Comparison of ENCODE assay signal across 19 mouse cellular contexts in the genomic region with DNA sequence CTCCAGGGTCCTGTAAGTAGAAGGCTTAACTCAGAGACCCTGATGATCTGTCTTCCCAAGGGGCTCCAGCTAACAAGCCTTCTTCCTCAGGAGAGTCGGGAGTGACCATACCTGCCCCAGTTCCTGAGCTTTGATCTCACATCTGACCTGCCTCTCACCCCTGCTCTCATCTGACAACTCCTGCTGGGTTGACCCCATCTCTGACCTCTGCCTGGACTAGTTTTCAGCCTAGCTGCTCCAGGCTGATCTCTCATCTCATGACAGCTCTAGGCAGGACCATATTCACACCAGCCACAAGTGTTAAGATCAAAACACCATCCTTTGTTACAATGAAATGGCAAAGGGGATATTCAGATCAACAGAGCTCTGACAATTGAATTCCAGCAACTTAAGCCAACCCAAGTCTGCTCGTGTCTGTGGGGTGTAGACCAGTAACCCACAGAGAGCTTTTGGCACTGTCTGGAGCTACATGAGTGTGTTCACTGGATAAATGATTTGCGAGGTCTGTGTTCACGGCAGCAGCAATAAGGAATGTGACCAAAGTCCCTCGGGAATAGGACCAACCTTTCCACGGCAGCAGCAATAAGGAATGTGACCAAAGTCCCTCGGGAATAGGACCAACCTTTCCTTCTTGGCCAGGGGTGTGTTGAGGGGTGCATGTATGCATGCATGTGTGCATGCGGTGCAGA. TPM values are rescaled to one million over a fixed set of nuclear protein-coding genes. Genes with fewer than 3 reads are reported as not detected.
DNase-seq lines count a peak whose midpoint lies in the region; ATAC-seq and TF ChIP-seq lines count a peak whose summit lies in the region.
"Had no signal": no experiment of that assay in that cellular context is flagged by ENCODE, and none has a peak within 500 bp of the region (broad histone marks: within the 10 kb centered on the region; RNA-seq: fewer than 3 reads in every experiment).

No protein-coding gene starts in this region.

- no peak for TF ChIP-seq POLR2A in kidney, adult 2 months (IDR thresholded peaks at IDR 0.05; ENCODE audit: low read depth, low read length)

- no peak for ATAC-seq in stomach, postnatal 0 days (ENCODE audit: low FRiP score, low TSS enrichment)
- ATAC-seq: forebrain, embryonic 16.5 days; hindbrain, embryonic 16.5 days had no signal

- H3K9ac ChIP-seq in stomach, postnatal 0 days (ENCODE audit: low read length): no peak overlapping the region
- H3K9ac ChIP-seq: heart, embryonic 13.5 days; stomach, embryonic 15.5 days had no signal

- no peak overlapping the region for H3K4me3 ChIP-seq in C2C12 (ENCODE audit: insufficient read depth, poor library complexity, severe bottlenecking)
- H3K4me3 ChIP-seq in kidney, adult 2 months (ENCODE audit: insufficient read depth, low read depth, low read length): no peak overlapping the region
- no peak overlapping the region for H3K4me3 ChIP-seq in stomach, postnatal 0 days (ENCODE audit: low read depth, low read length)
- H3K4me3 ChIP-seq: erythroblast, embryonic 14.5 days; heart, embryonic 13.5 days; layer of hippocampus, adult 2 months; limb, embryonic 10.5 days; stomach, embryonic 15.5 days had no signal

- no peak overlapping the region for H3K4me2 ChIP-seq in stomach, postnatal 0 days (replicated peaks; ENCODE audit: low read depth)
- H3K4me2 ChIP-seq: heart, embryonic 13.5 days; midbrain, embryonic 11.5 days; stomach, embryonic 15.5 days had no signal

- 30% methylated on average over 8 of the region's 8 CpGs for WGBS in kidney, adult 2 months
- 52% methylated on average over 8 of the region's 8 CpGs for WGBS in stomach, postnatal 0 days

- no peaks in the 10 kb centered on the region for H3K9me3 ChIP-seq in stomach, postnatal 0 days (ENCODE audit: control insufficient read depth, low read length)
- H3K9me3 ChIP-seq: heart, embryonic 13.5 days; limb, embryonic 10.5 days; stomach, embryonic 15.5 days had no signal

- no peaks in the 10 kb centered on the region for H3K79me2 ChIP-seq in C2C12 (ENCODE audit: control insufficient read depth, insufficient read depth)

- no peaks in the 10 kb centered on the region for H3K36me3 ChIP-seq in C2C12 (ENCODE audit: control insufficient read depth, insufficient read depth)
- no peaks in the 10 kb centered on the region for H3K36me3 ChIP-seq in kidney, adult 2 months (ENCODE audit: control insufficient read depth, insufficient read depth, low read length)
- no peaks in the 10 kb centered on the region for H3K36me3 ChIP-seq in stomach, postnatal 0 days (ENCODE audit: control insufficient read depth, insufficient read depth, low read length)
- H3K36me3 ChIP-seq: heart, embryonic 13.5 days; limb, embryonic 10.5 days; stomach, embryonic 15.5 days had no signal

- TF ChIP-seq EP300 in stomach, postnatal 0 days (optimal IDR thresholded peaks at IDR 0.05): no peak

- no peak for TF ChIP-seq CTCF in C2C12 (IDR thresholded peaks at IDR 0.05; ENCODE audit: control insufficient read depth, insufficient read depth, insufficient read length)
- no peak for TF ChIP-seq CTCF in kidney, adult 2 months (conservative IDR thresholded peaks at IDR 0.05; ENCODE audit: insufficient read depth, insufficient read length, low read depth, low read length)
- TF ChIP-seq CTCF in stomach, postnatal 0 days (IDR thresholded peaks at IDR 0.05; ENCODE audit: low read depth): no peak

- H3K27me3 ChIP-seq in C2C12 (ENCODE audit: control insufficient read depth, insufficient read depth, insufficient read length): no peaks in the 10 kb centered on the region
- no peaks in the 10 kb centered on the region for H3K27me3 ChIP-seq in kidney, adult 2 months (replicated peaks; ENCODE audit: control insufficient read depth, insufficient read depth, low read length)
- H3K27me3 ChIP-seq in stomach, postnatal 0 days (ENCODE audit: control insufficient read depth, insufficient read depth, low read length): no peaks in the 10 kb centered on the region
- H3K27me3 ChIP-seq: stomach, embryonic 15.5 days had no signal

- H3K4me1 ChIP-seq in kidney, adult 2 months (ENCODE audit: control insufficient read depth, insufficient read depth, low read length): peaks cover 25% of the 10 kb centered on the region
- H3K4me1 ChIP-seq in stomach, postnatal 0 days (replicated peaks; ENCODE audit: control insufficient read depth, insufficient read depth): no peaks in the 10 kb centered on the region

- peak overlapping the region; percentile 83 for H3K27ac ChIP-seq in kidney, adult 2 months (ENCODE audit: insufficient read depth, low read depth, low read length)
- H3K27ac ChIP-seq in stomach, postnatal 0 days (replicated peaks): no peak overlapping the region
- H3K27ac ChIP-seq: heart, embryonic 13.5 days; layer of hippocampus, adult 2 months; stomach, embryonic 15.5 days had no signal

- DNase-seq in cerebellum, adult 9-11 months: peak; percentile 21
- DNase-seq in cerebellum, postnatal 4 days (ENCODE audit: low spot score in 2 of 2): no peak
- peak; percentile 92 for DNase-seq in kidney, adult 2 months
- peak; percentile 65 to 85 for DNase-seq in kidney, postnatal 25 days
- DNase-seq in ovary, postnatal 10 days (ENCODE audit: low spot score): no peak
- no peak for DNase-seq in stomach, postnatal 0 days (ENCODE audit: low spot score)
- DNase-seq in spleen, postnatal 4 days (ENCODE audit: low spot score in 2 of 2): no peak
- DNase-seq: cerebellum, adult 9-10 months; heart, postnatal 36 days; lung, adult 18-20 months had no signal

- H3K79me3 ChIP-seq in C2C12 (ENCODE audit: low read depth): no peaks in the 10 kb centered on the region

- no peak overlapping the region for H3ac ChIP-seq in C2C12 (ENCODE audit: control insufficient read depth, insufficient read length, low read depth)

TF ChIP-seq in C2C12, 6 proteins besides CTCF, POLR2A, EP300 and RAD21:
- TF ChIP-seq MYOG (IDR thresholded peaks at IDR 0.05; ENCODE audit: control insufficient read depth, extremely low read depth, insufficient read length) (no peak), MAX (IDR thresholded peaks at IDR 0.05) (peak; percentile 17)

RNA-seq across cellular contexts. Expression of a gene that starts 5.8 kb away (rescaled TPM):
- 205 TPM for polyA plus RNA-seq in C2C12 (2012; fragmentation: generic; extraction: Trizol)
- 64.6 and 69.5 TPM in 2 replicates for polyA plus RNA-seq in kidney, adult 2 months (2012; rRNA removed)
- polyA plus RNA-seq in stomach, postnatal 0 days (2015; fragmentation: Nextera tagmentation; extraction: Ambion mirVana): 27.1 and 31.1 TPM in 2 replicates

RNA-seq across cellular contexts. Expression of a gene that starts 30.3 kb away (rescaled TPM):
- polyA plus RNA-seq in C2C12 (2012; fragmentation: generic; extraction: Trizol): not detected
- polyA plus RNA-seq in kidney, adult 2 months (2012; rRNA removed): 14.3 and 16.1 TPM in 2 replicates
- 0.56 and 0.57 TPM in 2 replicates for polyA plus RNA-seq in stomach, postnatal 0 days (2015; fragmentation: Nextera tagmentation; extraction: Ambion mirVana)

RNA-seq across cellular contexts. Expression of a gene that starts 38.8 kb away (rescaled TPM):
- 4.1 TPM for polyA plus RNA-seq in C2C12 (2012; fragmentation: generic; extraction: Trizol)
- 2.3 and 2.6 TPM in 2 replicates for polyA plus RNA-seq in kidney, adult 2 months (2012; rRNA removed)
- polyA plus RNA-seq in stomach, postnatal 0 days (2015; fragmentation: Nextera tagmentation; extraction: Ambion mirVana): 0.98 and 1.2 TPM in 2 replicates

Comparison
In these comparisons a context has a peak if more than half of its experiments do, and no peak if none do; other contexts are left out.
1. DNase-seq: peak in cerebellum, adult 9-11 months (single experiment), kidney, adult 2 months (single experiment) and kidney, postnatal 25 days (2 of 2); none in cerebellum, postnatal 4 days (0 of 2), ovary, postnatal 10 days (single experiment), stomach, postnatal 0 days (single experiment) and spleen, postnatal 4 days (0 of 2).